Mouse (Mus musculus): ENCODE results near the gene Acss1.

GRCm38 (mm10) chr2:150624926-150625325, 43.4 kb downstream of the Acss1 start:
- TF ChIP-seq CTCF (IDR thresholded peaks at IDR 0.05; ENCODE audit: low read depth) = no peak
- TF ChIP-seq EP300 (IDR thresholded peaks at IDR 0.05; ENCODE audit: low read depth) = no peak
